Mouse (Mus musculus) liver, postnatal 0 days (tissue): Measurements from ENCODE around the gene Scyl1.

Source experiments
- CTCF ChIP-seq: sonication (generic); IDR thresholded peaks from 2 replicates; pipeline ENCODE4 v1.5.1; 2016; ENCODE audit warnings: antibody characterized with exemption, low read depth
- EP300 ChIP-seq: IDR thresholded peaks from 2 replicates; pipeline ENCODE4 v1.6.1; 2016; ENCODE audit warnings: antibody characterized with exemption, low read depth, mild to moderate bottlenecking

GRCm38 (mm10) chr19:5727701-5728100 is 43.5 kb downstream of the Scyl1 start:
- peak; percentile 99 for TF ChIP-seq CTCF
- no peak; the same call in 1 of the 2 replicates for TF ChIP-seq EP300
